Mouse (Mus musculus) inflammation-experienced regulatory T-cells, adult 6 months (primary cell): Measurements from ENCODE around the gene Gulp1. TPM values are rescaled to one million over a fixed set of nuclear protein-coding genes. Genes with fewer than 3 reads are reported as not detected.

Experiments
- ATAC-seq: one replicate; pipeline ENCODE4 v1.8.0; 2017
- polyA plus RNA-seq, 3 experiments: library from polyadenylated mRNA; unstranded; fragments of 100-300 nt; shearing (Covaris generic); gene quantifications; one replicate each; pipeline ENCODE4 v1.2.1; 2017

The Gulp1 gene
- polyA plus RNA-seq, 3 experiments from 2014 or later: not detected

DNA sequence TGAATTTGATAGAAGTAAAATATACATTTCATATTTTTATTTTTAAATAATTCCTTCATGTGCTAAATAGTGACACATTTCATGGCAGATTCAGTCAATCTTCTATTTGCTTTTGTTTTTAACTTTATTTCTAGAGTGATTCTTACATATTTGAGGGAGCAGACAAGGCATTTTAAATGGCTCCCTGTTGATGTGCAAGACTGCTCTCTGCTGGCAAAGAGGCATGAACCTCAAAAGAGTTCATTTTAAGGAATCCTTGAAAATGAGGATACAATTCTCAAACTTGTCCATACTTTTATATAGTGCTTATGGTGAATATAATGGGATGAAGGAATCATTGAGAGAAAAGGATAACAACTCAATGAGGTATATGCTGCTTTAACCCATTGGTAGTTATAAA, 189.9 kb downstream of the Gulp1 start:
- no peak for ATAC-seq

GRCm38 (mm10) chr1:44745711-44746110, 194.4 kb downstream of the Gulp1 start:
- ATAC-seq: no peak

DNA sequence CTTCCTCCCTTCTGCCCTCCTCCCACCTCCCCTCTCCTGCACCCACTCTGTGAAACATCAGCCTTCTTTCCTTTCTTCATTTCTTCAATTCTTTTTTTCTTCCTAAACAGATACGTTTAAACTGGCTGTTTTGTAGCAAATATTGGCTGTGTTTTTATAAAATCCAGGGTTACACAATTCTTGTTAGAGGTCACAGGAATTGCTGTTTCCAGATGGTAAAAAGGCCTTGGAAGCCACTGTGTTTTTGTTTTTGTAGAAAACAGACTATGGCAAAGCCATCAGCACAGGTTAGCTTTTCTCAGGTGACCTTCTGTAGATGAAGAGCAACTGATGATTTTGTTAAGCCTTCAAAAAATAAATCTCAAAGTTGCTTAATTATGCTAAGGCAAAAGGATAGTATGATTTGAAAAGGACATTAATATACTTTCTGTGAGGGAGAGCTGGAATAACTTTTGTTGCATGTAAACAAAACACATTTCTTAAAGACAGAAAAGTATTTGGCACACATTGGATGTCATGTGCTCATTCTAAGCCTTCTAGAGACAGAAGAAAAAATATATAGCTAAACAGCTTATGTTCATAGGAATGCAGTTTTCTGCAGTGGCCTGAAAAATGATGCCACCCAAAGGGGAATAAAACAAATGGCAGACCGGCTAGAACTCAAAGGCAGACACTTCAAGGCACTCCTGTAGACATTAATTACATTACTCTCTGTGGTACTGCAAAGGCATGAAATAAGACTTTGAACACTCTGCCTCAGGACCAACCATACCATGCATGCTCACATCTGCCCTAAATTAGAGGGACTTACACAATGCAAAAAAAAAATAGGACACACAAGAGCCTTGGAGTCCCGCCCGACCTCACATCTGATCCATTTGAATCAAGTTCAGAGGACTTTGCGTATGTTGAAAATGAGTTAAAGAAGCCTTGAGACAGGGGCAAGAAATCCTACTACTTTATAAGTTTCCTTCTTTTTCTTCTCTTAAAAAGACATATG, 199.7 kb downstream of the Gulp1 start:
- no peak for ATAC-seq

GRCm38 (mm10) chr1:44778251-44778650, 226.9 kb downstream of the Gulp1 start:
- no peak for ATAC-seq

GRCm38 (mm10) chr1:44803594-44804372, 252.5 kb downstream of the Gulp1 start:
- no peak for ATAC-seq

- ATAC-seq: no peak
Measured at GRCm38 (mm10) chr1:44806368-44806767, 255.1 kb downstream of the Gulp1 start.

GRCm38 (mm10) chr1:44810336-44810735, 259.0 kb downstream of the Gulp1 start:
- ATAC-seq: no peak

DNA sequence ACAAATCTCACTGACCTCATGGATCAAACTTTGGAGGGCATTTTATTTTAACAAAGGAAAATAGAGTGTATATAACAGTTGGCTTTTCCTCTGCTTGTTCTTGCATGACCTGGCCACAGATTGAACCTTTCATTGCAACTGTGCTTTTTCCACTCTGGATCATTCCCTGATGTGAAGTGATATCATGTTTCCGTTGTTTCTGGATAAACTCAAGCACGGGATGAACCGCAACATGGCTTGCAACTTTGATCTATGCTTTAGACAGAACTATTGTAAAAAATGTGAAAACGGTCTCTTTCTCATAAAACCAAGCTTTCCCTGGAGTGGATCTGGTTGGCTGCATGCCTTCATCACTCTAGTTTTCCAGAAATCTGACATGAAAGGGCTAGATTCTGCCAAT, 282.6 kb downstream of the Gulp1 start:
- ATAC-seq: no peak
